Mouse (Mus musculus): ENCODE results near the gene Flt1.
"Not testable (repeated sequence)": the region's sequence is repeated elsewhere in the genome, so short reads cannot be mapped to it uniquely, and the experiment has no call there.

The Flt1 gene

DNA sequence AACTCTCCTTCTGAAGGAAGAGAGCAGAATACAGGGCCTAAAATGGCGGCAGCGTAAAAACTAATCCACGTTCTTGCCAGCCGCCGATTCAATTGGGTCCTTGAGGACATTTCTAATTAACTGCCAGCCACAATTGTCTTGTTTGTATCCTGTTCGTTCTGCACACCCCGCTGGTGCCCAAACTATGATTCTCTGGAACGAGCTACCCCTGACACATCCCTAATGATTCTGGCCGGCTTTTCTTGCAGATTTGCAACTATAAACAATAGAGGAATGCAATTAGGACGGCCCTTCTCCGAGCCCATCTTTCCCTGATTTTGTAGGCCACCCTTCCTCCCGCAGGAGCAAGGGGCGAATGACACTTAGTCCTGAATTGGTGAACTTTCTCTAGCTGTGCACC lies 59.9 kb downstream of the Flt1 start:
- DNase-seq (ENCODE audit: low read depth) = no peak

DNA sequence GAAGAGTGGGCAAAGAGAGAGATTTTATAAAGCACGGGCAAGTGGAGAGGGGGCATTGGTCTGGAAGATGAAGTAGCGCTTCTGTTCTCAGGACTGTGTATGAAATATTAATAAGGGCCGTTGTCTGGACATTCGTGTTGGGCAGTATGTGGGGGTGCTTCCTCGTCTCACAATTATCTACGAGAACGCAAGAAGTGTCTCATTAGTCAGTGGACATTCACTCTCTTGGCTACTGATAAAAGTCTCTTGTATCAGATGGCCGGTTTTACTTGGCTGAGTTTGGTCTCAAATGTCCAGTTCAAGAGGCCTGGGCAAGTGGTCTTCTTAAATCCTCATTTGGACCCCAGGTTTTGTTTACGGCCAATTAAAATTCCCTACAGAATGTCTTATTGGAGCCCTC lies 60.4 kb downstream of the Flt1 start:
- no peak for DNase-seq (ENCODE audit: low read depth)

DNA sequence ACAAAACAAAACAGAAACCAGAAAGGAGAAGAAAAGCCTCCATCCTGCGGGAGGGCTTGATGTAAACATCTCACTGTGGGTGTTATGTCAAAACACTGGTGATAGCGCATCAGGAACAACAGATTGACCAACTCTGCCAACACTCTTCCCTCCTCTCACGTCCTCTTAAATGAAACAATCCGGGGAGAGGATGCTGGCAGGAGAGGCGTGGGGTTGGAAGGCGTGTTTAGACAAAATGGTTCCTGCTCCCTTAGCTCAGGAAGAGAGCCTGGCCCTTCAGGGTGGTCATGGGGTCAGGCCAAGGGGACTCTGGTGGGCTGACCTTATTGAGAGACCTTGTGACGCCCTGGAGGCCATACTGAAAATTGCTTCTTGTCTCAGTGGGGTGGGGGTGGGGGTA lies 65.9 kb downstream of the Flt1 start:
- no peak for DNase-seq (ENCODE audit: low read depth)

DNA sequence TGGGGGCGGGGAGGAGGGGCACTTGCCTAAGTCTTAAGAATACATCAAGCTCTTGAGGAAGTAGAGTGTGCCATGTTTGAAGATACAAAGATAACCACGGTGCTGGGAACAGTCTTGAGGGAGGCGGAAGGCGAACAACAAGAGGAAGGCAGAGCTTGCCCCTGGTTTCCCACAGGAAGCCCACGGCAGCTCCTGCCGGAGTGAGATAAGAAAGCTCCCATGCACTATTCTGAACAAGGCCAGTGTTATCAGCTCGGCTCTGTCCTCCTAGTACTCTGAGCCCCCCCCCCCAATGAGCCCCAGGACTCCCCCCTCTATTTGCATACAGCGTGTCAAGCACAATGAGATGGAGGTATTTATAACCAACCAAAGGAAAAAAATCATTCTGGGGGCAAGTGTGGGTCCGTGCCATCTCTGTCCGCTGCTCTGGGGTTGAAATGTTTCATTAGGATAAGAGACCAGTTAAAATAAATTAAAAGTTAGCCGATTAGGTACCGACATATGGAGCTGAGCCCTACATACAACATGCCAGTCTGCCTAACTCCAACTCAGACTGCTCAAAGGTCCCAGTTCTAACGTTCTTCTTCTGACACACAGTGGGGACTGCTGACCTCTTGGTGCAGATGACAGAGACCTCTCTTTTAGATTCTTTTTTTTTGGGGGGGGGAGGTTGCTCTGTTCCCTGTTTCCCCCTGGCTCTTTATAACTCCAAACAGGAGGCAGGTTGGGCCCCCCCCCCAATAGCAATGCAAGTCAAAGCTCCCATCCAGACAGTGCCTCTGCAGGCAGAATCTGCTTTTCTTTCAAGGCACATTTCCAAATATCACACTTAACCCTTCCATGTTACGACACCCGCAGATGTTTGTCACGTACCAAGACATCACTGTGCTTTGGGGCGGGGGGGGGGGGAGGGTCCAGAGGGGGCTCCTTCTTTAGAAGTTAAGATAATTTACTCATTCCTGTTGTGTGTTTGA lies 67.6 kb downstream of the Flt1 start:
- DNase-seq (ENCODE audit: low read depth) = peak; percentile 53

DNA sequence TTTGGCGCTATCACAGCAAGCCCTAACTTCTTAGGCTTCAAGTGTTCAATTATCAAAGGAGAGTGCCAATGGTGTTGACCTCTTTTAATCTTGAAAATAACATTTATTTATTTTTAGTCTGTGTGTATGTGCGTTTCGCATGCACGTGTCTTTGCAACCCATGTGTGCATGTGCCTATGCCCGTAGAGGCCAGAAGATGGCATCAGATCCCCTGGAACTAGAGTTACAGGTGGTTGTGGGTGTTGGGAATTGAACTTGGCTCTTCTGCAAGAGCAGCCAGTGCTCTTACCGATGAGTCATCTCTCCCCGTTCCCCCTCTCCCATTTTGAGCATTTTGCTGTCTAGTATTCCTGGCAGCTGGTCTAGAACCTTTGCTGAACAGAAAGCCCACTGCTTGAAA lies 70.0 kb downstream of the Flt1 start:
- DNase-seq (ENCODE audit: low read depth) = no peak

DNA sequence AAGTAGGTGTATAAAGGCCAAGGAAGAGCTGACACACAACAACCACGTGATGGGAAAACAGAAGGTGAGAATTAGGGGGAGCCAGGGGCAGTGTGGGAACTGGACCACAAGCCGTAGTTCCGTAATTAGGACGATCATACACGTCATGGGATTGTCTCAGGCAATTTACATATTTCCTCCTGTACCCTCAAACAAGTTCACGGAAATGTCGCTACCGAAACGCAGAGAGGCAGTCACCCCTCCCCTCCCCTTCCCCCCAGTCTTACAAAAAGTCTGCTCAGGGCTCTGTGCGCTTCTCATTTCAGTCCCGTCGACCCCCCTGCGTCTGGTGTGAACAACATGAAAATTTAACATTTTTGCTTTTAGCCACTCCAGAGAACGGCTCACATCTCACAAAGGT lies 74.6 kb downstream of the Flt1 start:
- no peak for DNase-seq (ENCODE audit: low read depth)

DNA sequence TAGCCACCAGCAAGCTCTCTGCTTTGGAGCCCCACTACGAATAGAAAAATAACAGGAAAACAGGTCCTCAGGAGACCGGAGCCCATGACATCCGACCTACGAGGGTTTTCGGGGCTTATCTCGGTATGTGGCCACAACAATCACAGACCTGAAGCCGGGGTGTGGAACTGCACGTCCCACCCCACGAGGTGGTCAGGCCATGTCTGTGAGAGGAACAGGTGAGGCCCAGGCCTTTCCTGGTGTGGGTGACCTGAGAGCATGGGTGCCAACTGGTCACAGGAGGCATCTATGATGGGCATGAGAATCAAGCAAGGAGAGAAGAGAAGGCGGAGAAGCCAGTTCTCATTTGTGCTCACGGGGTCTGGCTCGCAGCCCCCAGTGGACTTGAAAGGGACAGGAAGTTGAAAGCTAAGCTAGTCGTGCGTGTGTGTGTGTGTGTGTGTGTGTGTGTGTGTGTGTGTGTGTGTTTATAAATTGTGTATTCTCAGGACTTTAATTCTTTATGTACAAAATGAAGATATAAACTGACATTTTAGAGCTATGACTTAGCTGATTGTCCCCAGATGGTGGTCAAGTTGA lies 79.4 kb downstream of the Flt1 start:
- no peak for DNase-seq (ENCODE audit: low read depth)

DNA sequence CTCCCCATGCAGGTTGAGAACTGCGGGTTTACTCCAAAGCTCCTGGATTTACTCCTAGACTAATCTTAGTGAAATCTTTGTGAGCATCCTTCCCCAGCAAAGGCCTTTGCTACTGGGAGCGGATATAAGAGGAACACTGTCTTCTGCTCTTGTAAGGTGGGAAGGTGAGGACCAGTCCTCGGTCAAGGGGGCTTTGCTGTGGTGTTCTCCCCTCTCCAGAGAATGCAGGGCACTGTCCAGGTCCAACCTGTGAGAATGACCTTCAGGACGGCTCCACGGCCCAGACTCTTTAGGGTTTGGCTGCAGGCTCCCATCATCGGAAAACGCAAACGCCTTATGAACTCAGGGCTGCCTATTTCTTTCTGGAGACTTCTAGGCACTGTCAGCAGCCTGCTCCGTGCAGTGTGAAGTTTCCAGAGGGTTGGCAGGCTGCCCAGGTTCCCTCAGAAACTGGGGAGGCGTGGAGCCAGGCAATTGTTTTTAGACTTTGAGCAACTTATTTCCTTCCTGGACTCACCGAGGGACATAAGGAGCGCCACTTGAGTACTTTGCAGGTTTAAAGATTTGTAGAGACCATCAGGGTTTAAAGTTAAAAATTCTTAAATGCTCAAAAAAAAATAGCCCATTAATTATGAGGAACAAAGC lies 80.7 kb downstream of the Flt1 start:
- DNase-seq (ENCODE audit: low read depth) = no peak

DNA sequence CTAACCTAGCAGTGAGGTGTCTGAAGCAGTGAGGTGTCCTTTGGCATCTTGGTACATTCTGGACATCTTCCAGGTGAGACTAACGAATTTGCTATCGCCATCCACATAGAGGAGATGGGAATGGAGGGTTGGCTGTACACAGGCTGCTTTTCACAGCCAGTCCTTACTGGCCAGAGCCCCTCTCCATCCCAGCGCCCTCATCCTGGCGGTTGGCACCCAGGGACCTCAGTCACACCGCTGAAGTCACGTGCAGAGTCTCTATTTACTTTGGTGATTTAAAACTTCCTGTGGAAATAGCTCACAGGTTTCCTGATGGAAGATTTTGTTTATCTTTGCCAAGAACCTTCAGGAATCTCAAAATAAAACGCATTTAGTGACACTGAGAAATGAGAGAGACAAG lies 84.4 kb downstream of the Flt1 start:
- DNase-seq (ENCODE audit: low read depth) = no peak

DNA sequence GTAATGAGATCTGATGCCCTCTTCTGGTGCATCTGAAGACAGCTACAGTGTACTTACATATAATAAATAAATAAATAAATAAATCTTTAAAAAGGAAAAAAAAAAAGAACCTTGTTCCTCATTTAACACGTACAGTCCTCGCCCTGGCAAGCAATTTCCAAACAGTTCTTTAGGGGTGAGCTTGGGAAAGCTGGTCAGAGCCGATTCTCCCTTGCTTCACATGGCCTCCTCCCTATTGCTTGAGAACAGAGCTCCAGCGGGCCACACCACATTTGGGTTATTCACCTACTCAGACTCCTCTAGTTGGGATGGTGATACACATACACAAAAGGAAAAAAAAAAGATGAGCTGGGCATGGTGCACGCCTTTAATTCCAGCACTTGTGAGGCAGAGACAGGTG lies 85.9 kb downstream of the Flt1 start:
- DNase-seq (ENCODE audit: low read depth) = no peak

DNA sequence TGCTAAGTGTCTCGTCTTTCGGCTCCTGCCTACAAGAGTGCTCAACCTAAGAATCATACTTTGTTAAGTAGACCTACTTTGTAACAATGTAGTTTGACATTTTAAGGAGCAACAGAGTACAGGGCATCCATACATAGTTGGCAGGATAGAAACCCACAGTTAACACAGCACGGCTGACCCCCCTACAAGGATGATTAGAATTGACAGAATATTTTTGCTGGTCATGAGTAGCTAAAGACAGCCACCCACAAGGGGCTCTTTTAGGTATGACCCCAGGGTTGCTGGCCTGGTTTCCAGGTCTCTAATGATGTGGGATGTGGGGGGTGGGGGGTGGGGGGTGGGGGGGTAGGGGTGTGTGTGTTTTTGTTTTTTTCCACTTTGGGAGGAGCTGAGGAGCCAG lies 89.1 kb downstream of the Flt1 start:
- DNase-seq (ENCODE audit: low read depth) = no peak

DNA sequence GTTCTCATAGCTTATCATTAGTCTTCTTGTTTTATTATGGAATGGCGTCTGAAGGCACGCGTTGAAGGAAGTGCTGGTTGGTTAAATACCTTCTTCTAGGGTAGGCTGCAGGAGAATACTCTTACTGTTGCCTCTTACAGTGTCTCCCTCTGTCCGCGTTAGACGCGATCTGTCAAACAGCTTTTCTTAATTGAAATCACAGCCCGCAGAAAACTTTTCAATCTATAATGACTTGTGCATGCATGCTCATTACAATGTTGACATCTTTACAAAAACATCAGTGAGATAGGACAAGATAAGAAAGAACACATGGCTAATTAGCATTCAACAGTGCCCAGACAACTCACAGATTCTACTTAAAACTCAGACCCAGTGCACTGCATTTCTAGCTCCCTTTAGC lies 89.9 kb downstream of the Flt1 start:
- DNase-seq (ENCODE audit: low read depth) = no peak

DNA sequence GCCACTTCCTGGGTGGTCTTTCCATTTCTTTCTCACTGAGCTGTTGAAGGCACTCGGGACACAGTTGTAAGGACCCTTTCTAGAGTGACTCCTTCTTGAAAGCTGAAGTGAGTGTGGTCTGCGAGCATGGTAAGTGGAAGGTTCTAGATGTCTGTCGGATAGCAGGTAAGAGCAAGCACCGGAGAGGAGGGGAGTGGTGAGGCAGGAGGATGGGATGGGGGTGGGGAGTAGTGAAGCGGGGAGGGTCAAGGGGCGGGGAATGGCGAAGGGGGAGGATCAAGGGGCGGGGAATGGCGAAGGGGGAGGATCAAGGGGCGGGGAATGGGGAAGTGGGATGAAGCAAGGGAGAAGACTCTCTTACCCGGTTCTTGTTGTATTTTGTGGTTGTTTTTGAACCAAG lies 91.8 kb downstream of the Flt1 start:
- DNase-seq (ENCODE audit: low read depth) = no peak

DNA sequence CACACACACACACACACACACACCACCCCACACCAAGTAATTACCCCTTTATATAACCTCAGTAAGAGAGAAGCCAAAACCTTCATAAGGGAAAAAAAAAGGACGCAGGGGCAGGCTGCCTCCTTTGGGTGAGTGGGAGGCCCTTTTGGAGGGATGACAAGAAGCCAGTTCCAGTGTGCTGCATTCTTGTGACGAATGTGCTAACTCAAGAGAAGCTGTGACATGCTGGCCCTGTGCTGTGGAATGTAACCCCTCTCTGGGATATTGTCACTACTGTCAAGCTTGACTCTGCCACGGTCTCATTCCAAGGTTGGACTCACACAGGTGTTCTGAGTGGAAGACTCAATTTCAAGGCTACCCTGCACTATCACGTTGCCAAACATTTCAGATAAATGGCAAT lies 93.1 kb downstream of the Flt1 start:
- DNase-seq (ENCODE audit: low read depth) = no peak

DNA sequence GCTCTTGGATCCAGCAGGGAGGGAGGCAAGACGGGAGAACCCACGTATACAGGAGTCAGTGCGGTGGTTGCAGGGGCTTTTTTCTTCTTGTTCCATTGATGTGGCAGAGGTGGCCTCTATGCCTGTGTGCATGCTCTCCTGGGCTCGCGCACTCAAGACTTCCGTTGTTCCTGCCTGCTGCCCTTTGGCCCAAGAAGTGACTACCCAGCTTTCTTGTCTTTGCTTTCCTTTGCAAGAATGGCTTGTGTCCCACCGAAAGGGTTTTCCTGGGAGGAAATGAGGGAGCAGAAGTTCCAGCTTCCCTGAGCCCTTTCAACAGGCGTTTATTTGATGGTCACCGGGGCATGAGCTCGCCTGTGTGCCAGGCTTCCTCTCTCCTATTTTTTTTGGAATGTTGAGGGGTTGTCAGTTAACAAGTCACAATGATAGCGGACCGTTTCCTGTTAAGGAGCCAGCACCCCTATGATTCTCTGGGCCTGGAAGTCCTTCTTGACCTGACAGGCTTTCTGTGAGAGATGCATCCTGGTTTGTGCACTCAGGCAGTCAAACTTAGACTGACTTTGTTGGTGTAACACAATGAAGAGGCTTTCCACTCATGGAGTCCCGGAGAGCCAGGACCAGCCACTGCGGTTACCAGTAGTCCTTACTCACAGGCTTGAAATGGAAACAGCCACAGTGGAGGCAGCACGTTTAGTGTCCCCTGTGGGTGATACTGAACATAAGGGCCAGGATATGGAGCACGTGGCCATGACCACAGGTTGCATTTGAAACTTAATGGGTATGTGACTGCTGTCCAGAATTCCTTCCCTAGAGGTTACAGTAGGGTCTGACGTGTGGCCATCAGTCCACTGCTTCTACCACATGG lies 95.2 kb downstream of the Flt1 start:
- no peak for DNase-seq (ENCODE audit: low read depth)

DNA sequence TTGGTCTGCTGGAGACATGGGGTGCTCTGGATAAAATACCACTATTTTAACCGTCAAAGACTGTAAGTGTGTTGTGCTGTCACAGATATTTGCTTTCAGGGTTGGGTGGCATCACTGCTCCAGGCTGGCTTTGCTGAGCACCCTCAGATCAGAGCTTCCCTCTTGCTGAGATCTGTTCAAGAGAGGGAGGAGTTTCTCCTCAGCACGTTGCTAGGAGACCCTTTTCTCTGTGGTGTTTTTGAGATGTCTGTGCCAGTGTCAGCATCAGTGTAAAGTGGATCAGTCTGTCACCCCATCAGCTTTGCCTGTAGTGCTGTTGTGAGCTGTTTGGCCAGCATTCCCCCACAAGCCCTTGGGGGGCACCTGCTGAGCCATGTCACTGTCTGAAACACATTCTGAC lies 98.9 kb downstream of the Flt1 start:
- no peak for DNase-seq (ENCODE audit: low read depth)

DNA sequence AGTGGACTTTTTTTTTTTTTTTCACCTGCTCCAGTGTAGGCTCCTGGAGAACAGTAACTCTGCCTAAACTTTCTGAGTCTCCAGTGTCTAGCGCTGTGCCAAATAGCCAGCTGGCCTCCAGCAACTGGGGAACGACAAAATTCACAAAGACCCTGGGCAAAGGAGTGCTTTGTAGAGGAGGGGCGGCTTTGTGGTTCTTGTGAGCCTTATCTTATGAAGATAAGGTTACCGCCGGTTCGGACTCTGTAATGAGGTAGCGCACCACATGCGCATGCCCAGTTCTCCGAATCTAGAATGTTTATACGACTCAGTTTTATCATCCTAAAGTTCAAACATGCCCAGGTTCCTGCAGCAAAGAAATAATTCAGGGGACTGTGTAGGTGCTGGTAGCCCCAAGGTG lies 102.1 kb downstream of the Flt1 start:
- DNase-seq (ENCODE audit: low read depth) = no peak

DNA sequence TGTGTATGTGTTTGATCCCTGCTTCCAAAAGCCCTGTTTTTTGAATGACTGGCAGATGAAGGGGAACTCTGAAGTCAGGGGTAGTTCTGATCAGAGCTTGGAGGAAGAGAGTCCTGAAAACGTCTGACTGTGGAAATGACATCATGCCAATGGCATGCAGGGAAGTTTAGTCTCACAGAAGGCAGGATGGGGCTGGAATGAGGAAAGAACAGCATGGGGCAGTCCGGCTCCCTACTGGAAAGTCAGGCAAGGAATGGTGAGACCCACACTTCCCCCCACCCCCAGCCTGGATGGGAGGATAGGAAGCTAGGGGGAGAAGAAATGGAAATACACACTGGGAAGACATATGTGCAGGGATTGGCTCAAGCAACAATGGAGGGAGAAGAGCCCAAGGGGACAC lies 105.6 kb downstream of the Flt1 start:
- no peak for DNase-seq (ENCODE audit: low read depth)

DNA sequence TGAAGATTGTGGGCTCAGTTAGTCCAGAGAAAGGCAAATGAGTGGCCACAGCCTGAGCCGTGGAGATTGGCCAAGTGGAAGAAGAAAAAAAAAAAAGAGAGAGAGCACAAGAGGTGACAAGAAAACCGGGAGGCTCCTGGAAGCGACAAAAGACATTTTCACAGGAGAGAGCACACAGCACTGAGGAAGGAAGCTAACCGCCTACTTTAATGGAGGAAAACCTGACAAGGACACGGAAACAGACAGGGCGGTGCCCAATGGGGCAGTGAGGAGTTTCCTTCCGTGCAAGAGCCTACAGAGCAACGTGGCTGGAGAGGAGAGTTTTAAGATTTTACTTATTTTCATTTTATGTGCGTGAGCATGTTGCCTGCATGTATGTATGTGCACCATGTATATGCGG lies 107.6 kb downstream of the Flt1 start:
- no peak for DNase-seq (ENCODE audit: low read depth)

DNA sequence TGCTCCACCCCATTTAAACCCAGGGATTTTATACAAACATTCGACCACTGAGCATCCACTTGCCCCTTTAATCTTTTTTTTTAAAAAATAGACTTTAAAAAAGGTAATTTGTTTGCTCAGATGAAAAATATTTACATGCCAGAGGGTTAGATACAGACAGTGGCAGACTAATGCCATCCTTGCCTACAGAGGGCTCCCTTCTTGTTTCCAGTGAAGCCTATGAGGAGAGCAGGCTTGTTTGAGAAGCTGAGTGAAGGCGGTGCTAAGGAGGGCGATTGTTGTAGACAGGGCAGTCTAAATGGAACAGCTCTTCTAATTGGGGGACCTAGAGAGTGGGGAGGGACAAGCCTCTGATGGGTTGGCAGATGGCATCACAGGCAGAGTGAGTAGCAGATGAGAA lies 109.4 kb downstream of the Flt1 start:
- no peak for DNase-seq (ENCODE audit: low read depth)

DNA sequence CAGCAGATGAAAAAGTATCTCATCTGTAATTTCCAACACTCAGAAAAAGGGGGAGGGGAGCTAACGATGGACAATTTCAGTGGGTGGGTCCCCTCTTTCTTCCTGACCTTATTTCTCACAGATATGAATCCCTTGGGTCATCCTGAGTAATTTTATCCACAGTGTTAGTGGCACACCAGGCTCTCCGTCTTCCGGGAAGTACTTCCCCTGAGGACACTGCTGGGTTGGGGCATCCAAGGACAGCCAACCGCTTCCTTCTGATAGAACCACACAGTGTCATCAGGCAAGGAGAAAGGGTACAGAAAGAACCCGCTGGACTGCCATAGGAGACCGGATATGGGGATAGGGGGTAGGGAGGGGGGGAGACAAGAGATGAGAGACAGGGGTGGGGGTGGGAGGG lies 111.2 kb downstream of the Flt1 start:
- no peak for DNase-seq (ENCODE audit: low read depth)

DNA sequence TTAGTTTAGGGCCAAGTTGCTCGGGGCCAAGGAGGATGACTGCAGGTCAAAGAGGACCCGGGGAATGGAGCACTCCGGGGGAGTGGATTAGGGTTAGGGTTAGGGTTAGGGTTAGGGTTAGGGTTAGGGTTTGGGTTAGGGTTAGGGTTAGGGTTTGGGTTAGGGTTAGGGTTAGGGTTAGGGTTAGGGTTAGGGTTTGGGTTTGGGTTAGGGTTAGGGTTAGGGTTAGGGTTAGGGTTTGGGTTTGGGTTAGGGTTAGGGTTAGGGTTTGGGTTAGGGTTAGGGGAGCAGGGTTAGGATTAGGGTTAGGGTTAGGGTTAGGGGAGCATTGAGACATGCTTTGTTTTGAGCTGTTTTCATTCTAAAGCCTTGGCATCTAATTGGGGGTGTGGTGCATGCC lies 114.5 kb downstream of the Flt1 start:
- not testable (repeated sequence) for DNase-seq (ENCODE audit: low read depth)

All from c-Kit-positive CD71-negative TER-119-negative erythroid progenitor cells, embryonic 14.5 days (primary cell).